Mouse (Mus musculus) MEL-GATA-1-ER (cell line): ENCODE measurements around the gene Lrrc61.
"Not testable (repeated sequence)": the region's sequence is repeated elsewhere in the genome, so short reads cannot be mapped to it uniquely, and the experiment has no call there.

ENCODE experiments used
- DNase-seq: peaks from one replicate; pipeline ENCODE4 v3.0.0-alpha.2; 2012; ENCODE audit warnings: low read depth; ENCODE audit errors: extremely low read depth

Lrrc61 gene

GRCm38 (mm10) chr6:48554280-48555103 is at the start of gene Lrrc61:
Lrrc61 (plus strand) TSS chr6:48554796.
- no peak for DNase-seq

- DNase-seq, result no peak
Measured at GRCm38 (mm10) chr6:48508087-48508486, 46.5 kb upstream of the Lrrc61 start.

- no peak for DNase-seq
Measured at GRCm38 (mm10) chr6:48510426-48510825, 44.2 kb upstream of the Lrrc61 start.

GRCm38 (mm10) chr6:48511861-48512260 is 42.7 kb upstream of the Lrrc61 start:
- DNase-seq, result no peak

DNA sequence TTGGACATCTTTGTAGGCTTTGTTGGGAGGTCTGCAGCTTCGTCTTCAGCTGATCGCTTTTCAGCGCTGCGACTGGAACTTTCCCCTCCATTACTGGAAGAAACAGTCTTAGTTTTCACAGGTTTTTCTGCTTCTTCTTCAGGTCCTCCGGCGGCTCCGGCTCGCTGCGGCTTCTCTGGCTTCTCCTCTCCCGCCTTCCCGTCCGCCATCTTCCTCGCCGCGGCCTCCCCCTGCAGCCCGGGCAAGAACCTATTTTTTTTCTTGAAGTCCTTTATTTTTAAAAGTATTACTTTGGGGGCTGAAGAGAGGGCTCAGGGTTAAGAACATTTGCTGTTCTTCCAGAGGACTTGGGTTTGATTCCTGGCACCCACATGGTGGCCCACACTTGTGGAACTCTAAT is 29.7 kb upstream of the Lrrc61 start:
- DNase-seq, result not testable (repeated sequence)

- DNase-seq, result no peak
Measured at GRCm38 (mm10) chr6:48527901-48528300, 26.7 kb upstream of the Lrrc61 start.

- DNase-seq, result no peak
Measured at GRCm38 (mm10) chr6:48529261-48529660, 25.3 kb upstream of the Lrrc61 start.

DNA sequence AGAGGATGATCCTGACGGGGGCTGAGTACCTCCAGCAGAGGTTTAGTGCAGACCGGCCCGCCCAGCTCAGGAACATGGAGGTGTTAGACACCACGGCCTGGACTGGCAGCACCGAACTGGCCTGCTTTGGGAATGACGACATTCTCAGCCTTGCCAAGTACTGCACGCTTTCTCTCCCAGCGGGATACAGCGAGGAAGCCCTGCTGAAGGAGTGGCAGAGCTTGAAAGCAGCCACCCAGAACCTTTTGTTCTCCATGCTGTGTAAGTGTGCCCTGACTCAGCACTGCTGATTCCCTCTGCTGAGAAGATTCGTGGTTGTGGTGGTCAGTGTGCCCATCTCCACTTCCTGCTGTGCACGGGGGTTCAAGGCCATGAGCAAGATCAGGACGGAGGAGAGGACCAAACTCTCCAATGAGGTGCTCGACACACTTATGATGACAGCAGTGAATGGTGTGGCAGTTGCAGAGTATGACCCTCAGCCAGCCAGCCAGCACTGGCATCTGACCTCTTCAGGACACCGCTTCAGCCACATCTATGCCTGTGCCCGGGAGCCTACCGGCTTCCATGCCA is 24.6 kb upstream of the Lrrc61 start:
- DNase-seq, result no peak

DNA sequence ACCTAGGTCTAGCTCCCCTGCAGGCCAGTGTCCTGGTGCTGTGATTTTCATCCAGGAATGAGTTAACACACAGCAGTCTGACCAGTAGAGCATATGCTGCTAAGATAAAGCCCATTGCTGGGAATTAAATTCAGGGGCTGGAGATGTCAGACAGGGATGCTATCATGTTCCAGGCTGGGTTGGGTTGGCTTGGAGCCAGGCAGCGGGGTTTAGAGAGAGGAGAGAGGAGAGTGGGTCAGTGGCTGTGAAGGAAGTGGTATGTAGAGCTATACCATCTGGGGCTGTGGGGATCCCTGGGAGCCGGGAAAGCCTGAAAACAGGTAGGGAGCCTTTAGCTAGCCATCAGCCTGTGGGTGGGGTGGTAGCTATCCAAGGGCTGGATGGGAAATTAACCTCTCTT is 23.7 kb upstream of the Lrrc61 start:
- no peak for DNase-seq

DNA sequence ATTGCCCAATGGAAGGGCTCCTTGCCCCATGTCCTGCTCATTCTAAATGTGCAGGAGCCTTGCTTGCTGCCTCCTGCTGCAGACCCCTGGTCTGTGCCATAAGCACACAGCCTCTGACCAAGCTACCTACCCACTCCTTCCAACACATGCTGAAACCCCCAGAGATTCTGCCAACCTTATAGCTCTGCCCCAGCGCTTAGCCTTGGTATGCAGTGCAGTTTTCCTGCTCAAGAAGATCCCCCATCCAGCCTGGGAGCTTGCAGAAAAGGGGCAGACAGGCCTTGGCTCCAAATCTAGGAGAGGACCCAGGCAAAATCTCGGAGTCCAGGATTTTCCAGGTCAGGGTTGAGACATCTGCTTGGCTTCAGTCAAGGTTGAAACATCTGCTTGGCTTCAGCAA is 21.1 kb upstream of the Lrrc61 start:
- no peak for DNase-seq

DNA sequence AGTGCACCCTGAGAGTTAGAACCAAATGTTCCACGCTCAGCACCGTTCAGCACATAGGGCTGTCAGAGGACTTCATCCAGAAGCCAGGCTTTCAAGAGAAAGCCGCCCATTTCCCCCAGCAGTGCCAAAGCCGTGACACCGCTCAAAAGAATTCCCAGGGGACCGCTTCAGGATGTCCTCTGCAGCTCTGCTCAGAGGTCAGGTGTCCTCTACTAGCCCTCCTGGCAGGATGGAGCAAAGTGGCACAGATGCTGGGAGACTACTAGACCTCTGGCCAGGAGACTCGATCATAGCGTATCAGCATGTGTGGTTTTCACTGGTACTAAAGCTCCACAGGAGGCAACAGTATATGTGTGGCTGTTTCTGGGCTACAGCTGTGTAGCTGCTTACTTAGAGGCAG is 19.7 kb upstream of the Lrrc61 start:
- no peak for DNase-seq

DNA sequence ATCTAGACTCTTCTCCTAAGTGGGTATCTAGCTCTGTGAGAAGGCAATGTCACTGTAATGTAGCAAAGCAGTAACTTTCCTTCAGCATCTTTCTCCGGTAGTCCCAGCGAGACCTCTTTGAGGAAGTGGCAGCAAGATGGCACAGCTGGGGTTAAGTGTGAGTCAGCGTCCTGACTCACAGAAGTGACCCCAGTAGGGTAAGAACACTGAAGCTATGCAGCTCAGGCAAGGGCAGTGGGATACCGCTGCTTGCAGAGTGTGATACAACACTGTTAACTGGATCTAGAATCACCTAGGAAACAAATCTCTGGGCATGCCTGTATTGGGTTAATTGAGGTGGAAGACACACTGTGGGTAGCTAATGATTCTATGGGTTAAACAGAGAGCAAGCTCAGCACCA is 18.5 kb upstream of the Lrrc61 start:
- DNase-seq, result no peak

- DNase-seq, result no peak
Measured at GRCm38 (mm10) chr6:48537105-48537954, 17.3 kb upstream of the Lrrc61 start, which contains the start of gene Atp6v0e2. Atp6v0e2 (plus strand) TSS chr6:48537615.

- no peak for DNase-seq
Measured at GRCm38 (mm10) chr6:48538841-48539737, 15.5 kb upstream of the Lrrc61 start.

DNA sequence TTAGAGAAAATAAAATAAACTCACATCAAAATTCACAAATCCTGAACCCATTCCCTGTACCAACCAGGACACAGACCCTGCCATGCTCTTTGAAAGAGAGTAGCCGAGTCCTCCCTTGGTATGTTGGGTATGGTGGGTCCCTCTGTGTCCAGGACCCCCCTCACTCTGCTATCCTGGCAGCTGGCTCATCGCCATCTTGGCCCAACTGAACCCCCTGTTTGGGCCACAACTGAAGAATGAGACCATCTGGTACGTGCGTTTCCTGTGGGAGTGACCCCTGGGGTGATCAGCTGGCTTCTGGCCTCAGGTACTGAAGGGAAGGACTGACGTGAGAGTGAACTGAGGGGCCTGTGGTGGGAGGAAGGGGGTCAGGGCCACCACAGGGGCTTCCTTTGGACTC is 14.7 kb upstream of the Lrrc61 start:
- DNase-seq, result no peak

DNA sequence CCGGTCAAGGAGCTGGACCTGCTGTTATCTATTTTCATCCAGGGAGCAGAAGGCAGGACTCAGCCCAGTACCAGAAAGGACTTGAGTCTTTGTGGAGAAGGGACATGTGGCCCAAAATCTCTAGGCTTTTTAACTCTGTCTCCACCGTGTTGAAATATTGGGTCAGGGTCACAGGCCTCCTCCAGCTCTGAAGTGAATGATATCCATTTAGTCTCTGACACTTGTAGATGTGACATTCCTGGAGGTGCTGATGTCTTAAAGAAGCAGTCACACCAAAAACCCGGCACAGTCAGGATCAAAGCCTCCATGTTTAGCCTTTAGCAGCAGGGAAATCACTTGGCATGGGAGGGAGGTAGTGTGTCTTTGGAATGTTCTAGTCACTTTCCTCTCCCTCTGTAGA is 13.9 kb upstream of the Lrrc61 start:
- no peak for DNase-seq

DNA sequence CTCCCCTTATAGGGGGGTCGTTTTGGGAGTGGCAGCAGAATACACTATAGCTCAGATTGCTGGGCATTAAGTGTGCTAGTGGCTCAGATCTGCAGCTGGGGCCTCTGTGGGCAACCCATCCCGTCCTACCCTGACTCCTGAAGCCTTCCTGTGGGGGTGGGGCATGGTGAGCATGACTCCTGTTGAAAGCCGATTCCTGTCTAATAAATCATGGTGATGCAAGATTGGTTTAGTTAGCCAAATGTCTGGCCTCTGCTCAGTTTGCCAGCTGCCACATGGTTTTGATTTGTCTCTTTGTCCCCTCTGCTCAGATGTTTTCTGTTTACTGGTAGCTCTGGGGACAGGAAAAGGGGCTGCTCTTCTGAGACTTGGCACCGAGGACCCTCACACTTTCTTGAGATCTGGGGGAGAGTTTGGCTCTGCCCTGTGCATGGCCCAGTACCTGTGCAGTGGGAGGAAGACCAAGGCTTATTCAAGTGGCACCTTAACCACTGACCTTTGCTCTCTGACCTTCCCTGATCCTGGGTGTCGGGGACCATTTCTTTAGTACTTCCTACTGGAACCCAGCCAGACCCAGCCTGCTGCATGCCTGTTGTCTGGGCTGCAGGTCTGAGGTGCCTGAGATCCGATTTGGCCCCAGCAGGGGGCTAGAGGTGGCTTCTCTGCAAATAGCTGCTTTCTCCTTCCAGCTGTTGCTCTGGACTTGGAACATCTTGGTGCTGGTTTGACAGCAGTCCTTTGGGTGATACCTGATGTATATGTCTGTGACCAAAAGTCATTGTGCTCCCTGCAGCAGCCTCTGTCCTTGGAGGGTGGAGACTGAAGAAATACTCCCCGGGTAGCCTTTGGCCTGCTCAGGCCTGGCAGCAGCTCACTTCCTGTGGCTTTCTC is 12.8 kb upstream of the Lrrc61 start:
- DNase-seq, result no peak

DNA sequence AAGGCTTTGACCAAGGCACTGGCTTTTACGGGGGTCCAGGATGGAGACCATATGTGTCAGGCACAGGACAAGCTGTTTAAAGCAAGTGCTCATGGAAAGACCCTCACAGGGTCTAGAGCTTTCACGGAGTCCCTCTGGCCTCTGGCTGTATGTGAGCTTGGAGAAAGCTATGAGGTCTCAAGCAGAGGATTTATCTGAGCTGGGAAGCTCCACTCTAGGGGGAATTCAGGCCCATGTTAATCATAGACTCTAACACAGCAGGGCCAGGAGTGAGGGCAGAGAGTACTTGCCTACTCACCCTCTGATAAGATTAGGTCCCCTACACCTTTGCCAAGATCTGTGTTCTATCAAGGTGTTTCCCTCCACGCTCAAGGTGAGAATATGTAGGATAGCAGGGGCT is 12.0 kb upstream of the Lrrc61 start:
- no peak for DNase-seq

GRCm38 (mm10) chr6:48545251-48545650 is 9.3 kb upstream of the Lrrc61 start:
- DNase-seq, result no peak

DNA sequence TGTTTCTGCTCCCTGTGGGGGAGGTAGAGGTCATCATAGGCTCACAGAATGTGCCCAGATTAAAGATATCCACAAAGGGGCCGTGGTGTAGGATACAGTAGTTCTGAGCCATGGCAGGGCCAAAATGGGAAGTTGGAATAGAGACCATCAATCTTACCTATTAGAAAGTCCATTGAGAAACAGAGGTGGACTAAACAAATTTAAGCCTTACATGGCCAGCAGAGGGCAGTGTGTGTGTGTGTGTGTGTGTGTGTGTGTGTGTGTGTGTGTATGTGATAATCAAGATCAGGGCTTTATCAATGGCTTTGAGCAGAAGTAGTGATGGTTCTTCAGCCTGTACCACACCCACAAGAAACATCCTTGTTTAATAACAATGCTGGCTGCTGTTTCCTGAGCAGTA is 8.3 kb upstream of the Lrrc61 start:
- no peak for DNase-seq
